Mouse (Mus musculus): ENCODE data around the gene Gon4l. TPM values are rescaled to one million over a fixed set of nuclear protein-coding genes. Genes with fewer than 3 reads are reported as not detected.
"Not testable (repeated sequence)": the region's sequence is repeated elsewhere in the genome, so short reads cannot be mapped to it uniquely, and the experiment has no call there.

The Gon4l gene
- 10 to 100 TPM; 42.1 to 45.4 TPM for total RNA-seq (2021)
- long read RNA-seq, experiment 1, partial matches to known transcripts: 11 of 16 reads
- long read RNA-seq, experiment 1, other reads (novel, unspliced or antisense): 5 of 16 reads
- long read RNA-seq, experiment 2, partial matches to known transcripts: 7 of 15 reads
- long read RNA-seq, experiment 2, other reads (novel, unspliced or antisense): 8 of 15 reads

GRCm38 (mm10) chr3:88834951-88835491, at the start of gene Gon4l:
Gon4l (plus strand) TSS chr3:88835231.
- peak; percentile 37 to 40 for DNase-seq (ENCODE audit: low spot score in 2 of 2)

- not testable (repeated sequence) for DNase-seq (ENCODE audit: low spot score in 2 of 2)
Observed at GRCm38 (mm10) chr3:88786323-88786722, 48.7 kb upstream of the Gon4l start.

GRCm38 (mm10) chr3:88786805-88787204, 48.2 kb upstream of the Gon4l start:
- not testable (repeated sequence) for DNase-seq (ENCODE audit: low spot score in 2 of 2)

- DNase-seq (ENCODE audit: low spot score in 2 of 2): not testable (repeated sequence)
Observed at GRCm38 (mm10) chr3:88788033-88788432, 47.0 kb upstream of the Gon4l start.

- DNase-seq (ENCODE audit: low spot score in 2 of 2): not testable (repeated sequence)
Observed at GRCm38 (mm10) chr3:88797507-88797906, 37.5 kb upstream of the Gon4l start.

GRCm38 (mm10) chr3:88803910-88804540, 31.0 kb upstream of the Gon4l start:
- no peak for DNase-seq (ENCODE audit: low spot score in 2 of 2)

GRCm38 (mm10) chr3:88825710-88826109, 9.3 kb upstream of the Gon4l start:
- DNase-seq (ENCODE audit: low spot score in 2 of 2): no peak

- DNase-seq (ENCODE audit: low spot score in 2 of 2): no peak
Observed at GRCm38 (mm10) chr3:88827231-88827630, 7.8 kb upstream of the Gon4l start.

GRCm38 (mm10) chr3:88831177-88832121, 3.6 kb upstream of the Gon4l start:
- DNase-seq (ENCODE audit: low spot score in 2 of 2): peak; percentile 83 to 85

GRCm38 (mm10) chr3:88832388-88832787, 2.6 kb upstream of the Gon4l start:
- peak; percentile 71 to 75 for DNase-seq (ENCODE audit: low spot score in 2 of 2)

GRCm38 (mm10) chr3:88849172-88849571, 14.1 kb downstream of the Gon4l start:
- no peak for DNase-seq (ENCODE audit: low spot score in 2 of 2)

- DNase-seq (ENCODE audit: low spot score in 2 of 2): no peak
Observed at GRCm38 (mm10) chr3:88855837-88856236, 20.8 kb downstream of the Gon4l start.

- no peak for DNase-seq (ENCODE audit: low spot score in 2 of 2)
Observed at GRCm38 (mm10) chr3:88862129-88862528, 27.1 kb downstream of the Gon4l start.

- not testable (repeated sequence) for DNase-seq (ENCODE audit: low spot score in 2 of 2)
Observed at GRCm38 (mm10) chr3:88866735-88867134, 31.7 kb downstream of the Gon4l start.

GRCm38 (mm10) chr3:88867177-88867576, 32.1 kb downstream of the Gon4l start:
- not testable (repeated sequence) for DNase-seq (ENCODE audit: low spot score in 2 of 2)

- DNase-seq (ENCODE audit: low spot score in 2 of 2): not testable (repeated sequence)
Observed at GRCm38 (mm10) chr3:88868449-88868848, 33.4 kb downstream of the Gon4l start.

GRCm38 (mm10) chr3:88882536-88882935, 47.5 kb downstream of the Gon4l start:
- DNase-seq (ENCODE audit: low spot score in 2 of 2): not testable (repeated sequence)

GRCm38 (mm10) chr3:88893011-88893410, 58.0 kb downstream of the Gon4l start:
- DNase-seq (ENCODE audit: low spot score in 2 of 2): not testable (repeated sequence)

GRCm38 (mm10) chr3:88904803-88905202, 69.8 kb downstream of the Gon4l start:
- no peak for DNase-seq (ENCODE audit: low spot score in 2 of 2)

- DNase-seq (ENCODE audit: low spot score in 2 of 2): no peak
Observed at GRCm38 (mm10) chr3:88905209-88905608, 70.2 kb downstream of the Gon4l start.

GRCm38 (mm10) chr3:88905741-88906140, 70.7 kb downstream of the Gon4l start:
- DNase-seq (ENCODE audit: low spot score in 2 of 2): no peak
